Mouse (Mus musculus) liver, adult 2 months (tissue): ENCODE measurements around the gene Ctr9. TPM values are rescaled to one million over a fixed set of nuclear protein-coding genes. Genes with fewer than 3 reads are reported as not detected.
A peak's percentile ranks its signal among the peaks of the same experiment; 100 is the strongest.

Source experiments
- DNase-seq: peaks from one replicate; pipeline ENCODE4 v3.0.0-alpha.2; 2011; ENCODE audit warnings: low read depth, low spot score; ENCODE audit errors: extremely low read depth
- H3K27ac ChIP-seq: fragments of 200-500 bp; replicated peaks from 2 replicates; pipeline ENCODE4 v1.5.1; 2012; ENCODE audit warnings: low read depth, mild to moderate bottlenecking, control low read depth, inconsistent platforms, low read length; ENCODE audit not compliant: insufficient read depth
- H3K27me3 ChIP-seq: fragments of 200-500 bp; 2 replicates; pipeline ENCODE4 v1.6.1; 2012; ENCODE audit warnings: mild to moderate bottlenecking, moderate library complexity, low read length, inconsistent platforms; ENCODE audit not compliant: control insufficient read depth, insufficient read depth
- H3K36me3 ChIP-seq: fragments of 200-500 bp; 2 replicates; pipeline ENCODE4 v1.6.1; 2012; ENCODE audit warnings: low read length, inconsistent platforms; ENCODE audit not compliant: control insufficient read depth, insufficient read depth
- H3K4me1 ChIP-seq: fragments of 200-500 bp; 2 replicates; pipeline ENCODE4 v1.6.1; 2011; ENCODE audit warnings: low read length; ENCODE audit not compliant: control insufficient read depth, insufficient read depth
- H3K4me3 ChIP-seq: fragments of 200-500 bp; 2 replicates; pipeline ENCODE4 v1.5.1; 2011; ENCODE audit warnings: low read depth, mild to moderate bottlenecking, control low read depth, low read length, moderate library complexity; ENCODE audit not compliant: insufficient read depth
- H3K79me2 ChIP-seq: fragments of 200-500 bp; 2 replicates; pipeline ENCODE4 v1.6.1; 2012; ENCODE audit warnings: inconsistent platforms, mild to moderate bottlenecking, low read length, moderate library complexity; ENCODE audit not compliant: control insufficient read depth, insufficient read depth
- H3K9ac ChIP-seq: fragments of 200-500 bp; 2 replicates; pipeline ENCODE4 v1.6.1; 2012; ENCODE audit warnings: low read depth, mild to moderate bottlenecking, control low read depth, inconsistent platforms, low read length
- CTCF ChIP-seq: fragments of 200-500 bp; IDR thresholded peaks from 2 replicates; pipeline ENCODE4 v1.5.1; 2011; ENCODE audit warnings: low read depth, low read length, control low read depth
- POLR2A ChIP-seq: fragments of 200-500 bp; IDR thresholded peaks from 2 replicates; pipeline ENCODE4 v1.6.1; 2011; ENCODE audit warnings: low read length, control low read depth; ENCODE audit not compliant: insufficient read depth; ENCODE audit errors: extremely low read depth
- WGBS: fragments of 180-500 bp; shearing (Covaris S2); methylation state at CpG from one replicate; pipeline ENCODE4 v1.1.7; 2018; 5-methylcytosine and 5-hydroxymethylcytosine counted together
- polyA plus RNA-seq: library from polyadenylated mRNA; depleted of rRNA; stranded (reverse); fragments of >200 nt; gene quantifications from 2 replicates; pipeline ENCODE4 v1.2.3, GENCODE M21; 2012; rRNA removed
- total RNA-seq: library from RNA; depleted of rRNA; stranded (reverse); fragments of >200 nt; gene quantifications from 2 replicates; pipeline ENCODE4 v1.2.3, GENCODE M21; 2014; rRNA removed

Gene Ctr9
- total and polyA plus RNA-seq, 2 experiments, result 6.0 to 17.1 TPM

- Histone ChIP-seq H3K4me3 (no peak overlapping the region), H3K79me2 (no peaks in the 10 kb centered on the region), H3K27me3 (no peaks in the 10 kb centered on the region), H3K36me3 (no peaks in the 10 kb centered on the region), H3K9ac (no peak overlapping the region), H3K27ac (no peak overlapping the region), H3K4me1 (peaks cover 3% of the 10 kb centered on the region)
- WGBS, result 45% methylated on average over 2 of the region's 2 CpGs
- DNase-seq, result no peak
- TF ChIP-seq POLR2A (no peak), CTCF (no peak)
Measured at GRCm38 (mm10) chr7:111095169-111095568, 66.4 kb downstream of the Ctr9 start.

- DNase-seq, result peak; percentile 78
- WGBS, result 50% methylated on average over 1 of the region's 1 CpGs
- Histone ChIP-seq H3K27ac (no peak overlapping the region), H3K4me1 (no peaks in the 10 kb centered on the region), H3K4me3 (no peak overlapping the region), H3K9ac (no peak overlapping the region), H3K27me3 (no peaks in the 10 kb centered on the region), H3K36me3 (no peaks in the 10 kb centered on the region), H3K79me2 (no peaks in the 10 kb centered on the region)
- TF ChIP-seq CTCF (no peak), POLR2A (no peak)
Measured at GRCm38 (mm10) chr7:111098196-111098595, 69.4 kb downstream of the Ctr9 start.

Other genes starting within 250 kb of the Ctr9 start
- 63.4 and 64.1 TPM in 2 replicates for gene Rnf141, start 184.5 kb upstream of the Ctr9 start, total RNA-seq
- 20.6 and 24.1 TPM in 2 replicates for gene Rnf141, start 184.5 kb upstream of the Ctr9 start, polyA plus RNA-seq
- gene Lyve1, start 165.7 kb upstream of the Ctr9 start, total RNA-seq, result 6.4 and 16.8 TPM in 2 replicates
- gene Lyve1, start 165.7 kb upstream of the Ctr9 start, polyA plus RNA-seq, result 4.5 and 7.8 TPM in 2 replicates
- gene Mrvi1, start 46.5 kb upstream of the Ctr9 start, total RNA-seq, result 0.55 and 1.2 TPM in 2 replicates
- gene Mrvi1, start 46.5 kb upstream of the Ctr9 start, polyA plus RNA-seq, result 1.1 and 1.3 TPM in 2 replicates
- 210 and 323 TPM in 2 replicates for gene Eif4g2, start 54.1 kb downstream of the Ctr9 start, total RNA-seq
- gene Eif4g2, start 54.1 kb downstream of the Ctr9 start, polyA plus RNA-seq, result 64.7 and 69.7 TPM in 2 replicates